Mouse (Mus musculus): ENCODE results near the gene Pigk.

Pigk gene

GRCm38 (mm10) chr3:152883556-152883955 is 169.7 kb downstream of the Pigk start:
- ATAC-seq (ENCODE audit: insufficient number of reproducible peaks, low FRiP score, low TSS enrichment) = no peak

GRCm38 (mm10) chr3:152886749-152887148 is 172.8 kb downstream of the Pigk start:
- no peak for ATAC-seq (ENCODE audit: insufficient number of reproducible peaks, low FRiP score, low TSS enrichment)

DNA sequence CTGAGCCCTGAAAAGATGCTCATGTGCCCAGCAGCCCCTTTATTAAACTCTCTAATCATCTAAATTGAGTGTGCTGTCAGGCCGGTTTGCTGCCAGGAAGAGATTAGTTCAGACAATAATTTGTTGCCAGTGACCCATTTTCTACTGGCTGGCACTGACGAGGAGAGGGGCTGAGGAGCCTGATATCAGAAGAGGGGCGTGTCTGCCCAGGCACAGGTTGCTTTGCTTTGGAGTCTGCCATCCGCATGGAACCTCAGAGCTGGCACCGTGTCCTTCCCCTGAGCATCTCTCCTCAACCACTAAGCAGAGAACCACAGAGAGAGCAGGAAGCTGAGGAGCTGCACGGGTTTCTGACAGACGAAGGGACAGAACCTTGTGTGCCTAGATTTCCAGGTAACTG is 174.2 kb downstream of the Pigk start:
- no peak for ATAC-seq (ENCODE audit: insufficient number of reproducible peaks, low FRiP score, low TSS enrichment)

DNA sequence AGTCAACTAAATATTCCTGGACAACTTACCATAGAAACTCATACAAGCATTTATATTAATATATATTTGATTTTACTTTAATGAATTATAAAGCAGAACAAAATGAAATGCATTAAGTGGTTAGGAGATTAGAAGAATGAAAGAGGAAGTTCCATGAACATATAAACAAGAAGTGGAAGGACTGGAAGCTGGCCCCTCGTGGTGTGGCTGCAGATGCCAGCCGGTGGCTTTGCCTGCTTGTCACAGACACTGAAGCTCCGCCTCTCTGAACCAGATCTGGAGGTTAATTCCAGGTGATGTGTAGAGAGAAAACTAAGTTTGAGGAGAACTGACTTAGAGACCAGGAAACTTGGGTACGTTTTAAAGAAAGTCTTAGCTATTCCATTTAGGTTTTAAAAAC is 181.0 kb downstream of the Pigk start:
- no peak for ATAC-seq (ENCODE audit: insufficient number of reproducible peaks, low FRiP score, low TSS enrichment)

DNA sequence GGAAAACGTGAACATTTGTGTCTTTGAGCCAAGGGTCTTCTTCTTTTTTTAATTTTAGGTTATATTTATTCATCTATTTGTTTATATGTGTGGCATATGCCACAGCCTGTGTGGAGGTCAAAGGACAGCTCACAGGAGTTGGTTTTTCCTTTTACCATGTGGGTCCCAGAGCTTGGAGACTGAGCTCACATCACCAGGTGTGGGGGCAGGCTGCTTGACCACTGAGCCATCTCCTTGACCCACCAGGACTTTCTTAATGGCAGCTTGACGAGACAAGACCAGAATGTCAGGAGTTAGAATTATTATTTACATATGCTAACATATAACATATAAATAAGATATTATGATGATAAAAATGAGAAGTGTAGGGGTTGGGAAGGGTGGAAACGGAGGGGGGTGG is 182.2 kb downstream of the Pigk start:
- no peak for ATAC-seq (ENCODE audit: insufficient number of reproducible peaks, low FRiP score, low TSS enrichment)

- no peak for ATAC-seq (ENCODE audit: insufficient number of reproducible peaks, low FRiP score, low TSS enrichment)
Observed at GRCm38 (mm10) chr3:152897196-152897595, 183.3 kb downstream of the Pigk start.

GRCm38 (mm10) chr3:152898906-152899305 is 185.0 kb downstream of the Pigk start:
- no peak for ATAC-seq (ENCODE audit: insufficient number of reproducible peaks, low FRiP score, low TSS enrichment)

DNA sequence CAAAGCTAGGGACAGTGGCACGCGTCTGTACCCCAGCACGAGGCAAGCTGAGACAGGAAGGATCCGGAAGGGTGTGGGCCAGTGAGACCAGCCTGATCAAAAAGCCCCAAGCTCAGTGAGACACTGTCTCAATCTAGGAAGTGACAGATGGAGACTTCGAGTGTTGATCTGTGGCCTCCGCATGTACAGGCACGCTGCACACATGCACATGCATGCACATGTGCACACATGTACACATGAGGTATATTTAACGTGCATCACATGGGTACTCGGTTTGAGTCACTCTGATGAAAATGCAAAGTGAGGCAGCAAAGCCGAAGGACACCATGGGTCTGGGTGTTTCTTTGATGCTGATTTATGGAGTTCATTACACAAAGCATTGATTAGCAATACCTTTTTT is 191.1 kb downstream of the Pigk start:
- ATAC-seq (ENCODE audit: insufficient number of reproducible peaks, low FRiP score, low TSS enrichment) = no peak

DNA sequence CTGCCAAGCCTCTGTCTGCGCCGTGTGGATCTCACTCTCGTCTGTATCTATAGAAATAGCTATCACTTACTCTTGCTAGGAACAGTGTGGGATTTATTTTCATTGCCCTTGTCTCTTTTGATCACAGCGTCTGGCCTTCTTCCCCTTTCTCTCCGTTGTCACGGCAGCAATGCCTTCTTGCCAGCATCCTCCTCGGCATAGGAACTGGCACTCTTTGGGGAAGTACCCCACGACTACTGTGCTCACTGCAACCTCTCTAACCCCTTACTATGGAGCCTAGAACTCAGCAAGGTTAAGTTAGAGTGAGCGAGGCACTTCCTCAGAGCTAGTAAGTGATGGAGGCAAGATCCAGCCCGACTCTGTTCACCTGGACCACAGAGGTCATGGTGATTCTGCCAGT is 191.9 kb downstream of the Pigk start:
- ATAC-seq (ENCODE audit: insufficient number of reproducible peaks, low FRiP score, low TSS enrichment) = no peak

- ATAC-seq (ENCODE audit: insufficient number of reproducible peaks, low FRiP score, low TSS enrichment) = no peak
Observed at GRCm38 (mm10) chr3:152907087-152907486, 193.2 kb downstream of the Pigk start.

DNA sequence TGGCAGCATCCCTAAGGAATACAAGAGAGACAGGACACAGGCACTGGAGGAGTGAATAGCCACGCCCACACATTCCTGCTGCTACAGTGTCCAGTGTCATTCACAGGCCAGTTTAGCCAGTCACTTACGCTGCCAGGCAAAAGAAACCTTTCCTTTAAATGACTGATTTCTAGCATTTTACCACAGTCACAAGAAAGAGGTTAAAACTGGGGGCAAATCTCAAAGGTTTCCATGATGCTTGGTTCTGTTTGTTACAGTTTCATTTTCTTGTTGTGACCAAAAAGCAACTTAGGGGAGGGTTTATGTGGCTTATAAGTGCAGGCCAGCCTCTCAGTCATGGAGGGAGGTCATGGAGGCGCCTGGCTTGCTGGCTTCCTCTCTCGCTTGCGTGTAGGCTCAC is 193.8 kb downstream of the Pigk start:
- ATAC-seq (ENCODE audit: insufficient number of reproducible peaks, low FRiP score, low TSS enrichment) = no peak

DNA sequence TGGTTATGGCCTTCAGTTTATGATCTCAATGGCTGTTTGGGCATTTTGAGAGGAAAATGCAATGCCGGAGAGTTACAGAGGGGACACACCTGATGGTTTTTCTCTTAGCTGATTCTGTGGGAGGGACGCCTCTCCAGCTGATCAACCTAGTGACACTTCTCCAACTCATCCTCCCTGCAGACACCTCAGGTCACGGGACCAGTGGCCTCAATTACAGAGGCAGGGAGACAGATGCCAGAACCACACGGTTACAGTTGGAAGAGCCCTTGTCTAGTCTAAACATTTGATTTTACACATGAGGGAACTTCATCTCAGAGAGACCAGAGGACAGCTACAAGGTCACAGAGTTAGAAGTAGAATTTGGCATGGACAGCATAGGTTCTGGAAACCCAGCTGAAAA is 197.7 kb downstream of the Pigk start:
- ATAC-seq (ENCODE audit: insufficient number of reproducible peaks, low FRiP score, low TSS enrichment) = no peak

DNA sequence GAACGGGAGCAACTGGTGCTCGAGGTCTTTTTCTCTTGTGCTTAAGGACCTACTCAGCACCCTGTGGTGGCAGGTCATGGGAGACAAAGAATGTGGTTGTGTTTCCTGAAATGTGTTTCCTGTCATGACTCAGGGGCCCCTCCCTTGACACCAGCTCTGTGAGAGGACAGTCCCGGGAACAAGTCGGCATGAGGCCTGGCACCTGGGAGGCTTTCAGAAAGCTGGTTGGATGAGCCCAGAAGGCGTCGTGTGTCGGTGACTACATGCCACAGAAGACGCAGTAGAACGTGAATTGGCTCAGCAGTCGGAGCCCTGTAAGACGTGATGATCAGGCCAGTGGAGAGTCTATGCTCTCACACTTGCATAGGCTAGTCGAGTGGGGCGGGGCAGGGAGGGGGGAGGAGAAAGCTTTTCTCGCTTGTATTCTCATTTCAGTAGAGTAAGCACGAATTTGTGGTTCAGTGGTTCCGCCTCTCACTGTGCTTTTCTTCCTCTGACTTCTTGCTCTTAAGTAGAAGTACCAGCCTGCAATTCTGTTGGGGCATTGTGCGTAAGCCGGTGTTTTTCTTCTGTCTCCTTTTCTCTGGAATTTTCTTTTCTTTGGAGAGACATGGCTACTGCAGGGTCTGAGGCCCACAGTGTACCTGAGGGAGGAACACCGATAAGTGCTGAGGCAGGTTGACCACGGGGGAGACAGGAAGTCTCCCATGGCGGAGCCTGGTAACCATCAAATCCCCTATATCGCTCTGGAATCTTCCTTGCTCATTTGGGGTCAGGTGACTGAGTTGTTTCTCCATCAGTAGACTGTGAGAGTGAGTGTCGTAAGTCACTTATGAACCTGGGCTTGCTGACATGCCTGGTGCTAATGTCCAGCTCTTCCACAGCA is 198.6 kb downstream of the Pigk start:
- no peak for ATAC-seq (ENCODE audit: insufficient number of reproducible peaks, low FRiP score, low TSS enrichment)

GRCm38 (mm10) chr3:152913150-152913549 is 199.2 kb downstream of the Pigk start:
- ATAC-seq (ENCODE audit: insufficient number of reproducible peaks, low FRiP score, low TSS enrichment) = no peak

GRCm38 (mm10) chr3:152913625-152914024 is 199.7 kb downstream of the Pigk start:
- no peak for ATAC-seq (ENCODE audit: insufficient number of reproducible peaks, low FRiP score, low TSS enrichment)

GRCm38 (mm10) chr3:152914376-152914775 is 200.5 kb downstream of the Pigk start:
- ATAC-seq (ENCODE audit: insufficient number of reproducible peaks, low FRiP score, low TSS enrichment) = no peak

- ATAC-seq (ENCODE audit: insufficient number of reproducible peaks, low FRiP score, low TSS enrichment) = no peak
Observed at GRCm38 (mm10) chr3:152917579-152917978, 203.7 kb downstream of the Pigk start.

DNA sequence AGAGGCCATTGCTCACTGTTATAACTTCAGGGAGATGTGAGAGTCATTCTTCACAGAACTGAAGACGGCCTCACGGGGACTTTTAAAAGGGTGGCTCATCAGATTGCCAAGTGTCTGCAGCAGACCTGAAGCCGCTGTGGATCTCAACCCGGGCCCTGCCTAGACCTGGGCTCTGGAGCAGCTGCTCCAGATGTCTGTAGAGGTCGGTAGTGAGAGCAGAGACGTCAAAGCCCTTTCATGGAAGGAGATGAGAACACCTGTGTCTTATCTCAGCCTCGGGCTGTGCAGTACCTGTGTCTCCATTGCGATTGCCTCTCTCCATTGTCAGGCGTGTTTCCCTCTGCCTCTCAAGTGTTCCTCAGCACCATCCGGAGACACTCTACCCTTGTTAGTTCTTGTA is 205.2 kb downstream of the Pigk start:
- ATAC-seq (ENCODE audit: insufficient number of reproducible peaks, low FRiP score, low TSS enrichment) = no peak

DNA sequence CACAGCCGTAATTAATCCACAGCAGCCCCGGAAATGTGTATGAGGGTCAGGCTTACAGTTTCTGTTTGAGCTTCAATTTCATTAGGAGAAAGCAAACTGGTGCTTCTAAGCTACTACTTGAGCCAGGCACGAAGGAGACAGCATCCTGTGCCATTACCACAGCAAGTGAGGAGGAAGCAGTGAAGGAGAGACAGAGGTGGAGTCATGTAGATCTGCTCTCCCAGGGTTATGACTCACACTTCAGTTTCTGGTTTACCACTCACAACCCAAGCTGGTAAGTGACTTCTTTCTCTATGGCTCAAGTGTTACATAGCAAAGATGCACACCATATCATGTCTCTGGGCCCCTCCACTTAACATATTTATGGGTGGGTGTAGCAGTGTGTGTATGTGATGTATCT is 206.5 kb downstream of the Pigk start:
- no peak for ATAC-seq (ENCODE audit: insufficient number of reproducible peaks, low FRiP score, low TSS enrichment)

GRCm38 (mm10) chr3:152923530-152923929 is 209.6 kb downstream of the Pigk start:
- ATAC-seq (ENCODE audit: insufficient number of reproducible peaks, low FRiP score, low TSS enrichment) = no peak

DNA sequence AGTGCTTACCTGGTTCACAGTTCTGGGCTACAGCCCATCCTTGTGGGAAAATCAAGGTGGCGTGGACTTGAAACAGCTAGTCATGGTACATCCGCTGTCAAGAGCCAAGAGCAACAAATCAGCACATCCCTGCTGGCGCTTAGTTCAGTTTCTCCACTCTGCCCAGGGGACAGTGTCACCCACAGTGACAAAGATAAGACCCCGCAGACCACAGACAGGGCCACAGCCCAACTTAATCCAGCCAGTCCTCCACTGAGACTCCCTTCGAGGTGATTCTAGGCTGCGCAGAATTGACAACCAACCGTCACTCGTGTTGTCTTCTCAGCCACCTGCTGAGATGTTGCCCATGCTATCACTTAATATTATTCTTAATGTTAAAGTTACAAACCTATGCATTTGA is 211.5 kb downstream of the Pigk start:
- no peak for ATAC-seq (ENCODE audit: insufficient number of reproducible peaks, low FRiP score, low TSS enrichment)

- no peak for ATAC-seq (ENCODE audit: insufficient number of reproducible peaks, low FRiP score, low TSS enrichment)
Observed at GRCm38 (mm10) chr3:152926166-152926565, 212.3 kb downstream of the Pigk start.

All from cerebellum, adult (tissue).